Mouse (Mus musculus) embryonic fibroblast, embryonic 13.5 days (primary cell): ENCODE results near the gene Chrd.

ENCODE experiments used
- CTCF ChIP-seq: IDR thresholded peaks from 2 replicates; pipeline ENCODE4 v1.5.1; 2011; ENCODE audit warnings: mild to moderate bottlenecking, control low read depth, low read length, moderate library complexity, borderline replicate concordance; ENCODE audit not compliant: insufficient read depth
- POLR2A ChIP-seq: IDR thresholded peaks from 2 replicates; pipeline ENCODE4 v1.6.1; 2011; ENCODE audit warnings: low read depth, mild to moderate bottlenecking, control low read depth, low read length, moderate library complexity

- TF ChIP-seq CTCF (peak; percentile 53), POLR2A (peak; percentile 79)
These were observed 15.5 kb upstream of the Chrd start, which contains the start of the genes Polr2h and Clcn2 for GRCm38 (mm10) chr16:20717181-20717977.
